Mouse (Mus musculus) neural tube, embryonic 15.5 days (tissue): ENCODE results near the gene Dusp8. TPM values are rescaled to one million over a fixed set of nuclear protein-coding genes. Genes with fewer than 3 reads are reported as not detected.

Experiments
- ATAC-seq: fragments of 200-750 bp; cut with Nextera tagmentation; 2 replicates; pipeline ENCODE4 v1.8.0; 2017; ENCODE audit warnings: mild to moderate bottlenecking, moderate TSS enrichment, moderate library complexity; ENCODE audit not compliant: low FRiP score
- H3K27ac ChIP-seq: fragments of 300-500 bp; sonication (generic); replicated peaks from 2 replicates; pipeline ENCODE4 v1.5.1; 2015; ENCODE audit warnings: mild to moderate bottlenecking, inconsistent platforms
- H3K27me3 ChIP-seq: fragments of 300-500 bp; sonication (generic); replicated peaks from 2 replicates; pipeline ENCODE4 v1.6.1; 2015; ENCODE audit warnings: inconsistent platforms
- H3K36me3 ChIP-seq: fragments of 300-500 bp; sonication (generic); 2 replicates; pipeline ENCODE4 v1.6.1; 2015; ENCODE audit warnings: inconsistent platforms
- H3K4me1 ChIP-seq: fragments of 300-500 bp; sonication (generic); 2 replicates; pipeline ENCODE4 v1.6.1; 2015; ENCODE audit warnings: inconsistent platforms
- H3K4me2 ChIP-seq: fragments of 300-500 bp; sonication (generic); 2 replicates; pipeline ENCODE4 v1.6.1; 2015; ENCODE audit warnings: inconsistent platforms, mild to moderate bottlenecking, moderate library complexity
- H3K4me3 ChIP-seq: fragments of 300-500 bp; sonication (generic); replicated peaks from 2 replicates; pipeline ENCODE4 v1.5.1; 2015; ENCODE audit warnings: mild to moderate bottlenecking, inconsistent platforms
- H3K9ac ChIP-seq: fragments of 300-500 bp; sonication (generic); replicated peaks from 2 replicates; pipeline ENCODE4 v1.6.1; 2015; ENCODE audit warnings: mild to moderate bottlenecking, inconsistent platforms
- H3K9me3 ChIP-seq: fragments of 300-500 bp; sonication (generic); replicated peaks from 2 replicates; pipeline ENCODE4 v1.6.1; 2016; ENCODE audit warnings: inconsistent platforms
- WGBS: fragments of 180-500 bp; shearing (Covaris S2); methylation state at CpG from one replicate; pipeline ENCODE4 v1.1.7; 2015; ENCODE audit warnings: mixed read lengths; 5-methylcytosine and 5-hydroxymethylcytosine counted together
- polyA plus RNA-seq: library from polyadenylated mRNA; unstranded; fragments of >200 nt; fragmentation: Nextera tagmentation; extraction: Ambion mirVana; gene quantifications from 2 replicates; pipeline ENCODE4 v1.2.1, GENCODE M21; 2015

Dusp8 gene
- polyA plus RNA-seq, 1 experiment from 2014 or later = 132 TPM

DNA sequence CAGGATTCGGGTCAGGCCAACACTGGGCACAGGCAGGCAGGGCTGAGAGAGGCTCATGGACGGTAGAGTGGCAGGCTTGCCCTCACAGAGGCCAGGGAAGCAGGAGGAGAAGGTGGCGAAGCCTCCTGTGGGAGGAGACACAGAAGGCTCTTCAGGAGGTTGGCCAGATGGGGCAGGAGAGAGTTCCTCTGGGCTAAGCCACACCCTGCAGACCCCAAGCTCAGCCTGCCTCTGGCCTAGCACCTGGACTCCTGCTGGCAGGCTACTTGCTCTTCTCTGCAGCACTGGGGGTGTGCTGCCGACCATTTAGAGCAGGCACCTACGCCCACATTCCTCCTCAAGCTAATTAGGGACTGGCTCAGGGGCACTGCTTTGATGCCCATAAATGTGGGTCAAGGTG is 11.2 kb downstream of the Dusp8 start:
- WGBS = 31% methylated on average over 5 of the region's 5 CpGs
- no peak for ATAC-seq

GRCm38 (mm10) chr7:142083588-142084317 is 11.9 kb downstream of the Dusp8 start:
- Histone ChIP-seq H3K4me3 (no peak overlapping the region), H3K9ac (peak overlapping the region; percentile 3; the same call in 1 of the 2 replicates), H3K4me2 (no peak overlapping the region), H3K4me1 (peaks cover 39% of the 10 kb centered on the region), H3K9me3 (no peaks in the 10 kb centered on the region), H3K27ac (0 out of 2 replicates have a peak overlapping the region, but pooled peaks have one; percentile 45), H3K27me3 (0 out of 2 replicates have a peak, but pooled peaks cover 6% of the 10 kb centered on the region), H3K36me3 (peaks cover 86% of the 10 kb centered on the region)
- ATAC-seq = no peak
- 30% methylated on average over 12 of the region's 12 CpGs for WGBS

More for the DNA sequence above, 11.2 kb downstream of the Dusp8 start:
- no peak overlapping the region; the same call in 1 of the 2 replicates for H3K9ac ChIP-seq
- peaks cover 46% of the 10 kb centered on the region for H3K4me1 ChIP-seq
- H3K9me3 ChIP-seq = no peaks in the 10 kb centered on the region
- no peak overlapping the region for H3K4me3 ChIP-seq
- peaks cover 85% of the 10 kb centered on the region for H3K36me3 ChIP-seq
- H3K4me2 ChIP-seq = no peak overlapping the region
- 0 out of 2 replicates have a peak, but pooled peaks cover 6% of the 10 kb centered on the region for H3K27me3 ChIP-seq
- peak overlapping the region; percentile 45; the same call in 1 of the 2 replicates for H3K27ac ChIP-seq

DNA sequence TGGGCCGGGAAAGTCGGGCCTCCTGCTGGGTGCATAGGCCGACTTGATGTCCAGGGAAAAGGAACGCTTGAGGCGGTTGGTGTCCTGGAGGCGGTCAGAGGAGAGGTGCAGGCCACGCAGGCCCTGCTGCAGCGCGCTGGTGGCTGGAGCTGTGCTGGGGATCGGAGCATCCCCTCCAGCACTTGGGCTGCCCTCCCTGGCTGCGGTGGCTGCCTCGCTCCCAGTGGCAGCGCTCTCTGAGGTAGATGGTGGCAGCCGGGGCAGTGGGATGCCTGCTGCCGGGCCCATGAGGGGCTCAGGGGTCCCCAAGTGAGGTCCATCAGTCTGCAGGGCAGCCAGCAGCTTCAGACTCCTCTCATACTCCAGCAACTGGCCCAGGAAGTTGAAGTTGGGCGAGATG is 13.0 kb downstream of the Dusp8 start:
- Histone ChIP-seq H3K4me3 (no peak overlapping the region), H3K4me2 (peak overlapping the region; percentile 26; the same call in 1 of the 2 replicates), H3K36me3 (peaks cover 81% of the 10 kb centered on the region), H3K27me3 (0 out of 2 replicates have a peak, but pooled peaks cover 6% of the 10 kb centered on the region), H3K27ac (no peak overlapping the region), H3K9ac (no peak overlapping the region), H3K9me3 (no peaks in the 10 kb centered on the region), H3K4me1 (peaks cover 30% of the 10 kb centered on the region)
- no peak for ATAC-seq
- 39% methylated on average over 16 of the region's 16 CpGs for WGBS

- Histone ChIP-seq H3K9ac (no peak overlapping the region), H3K36me3 (peaks cover 77% of the 10 kb centered on the region), H3K4me2 (peak overlapping the region; percentile 26; the same call in 1 of the 2 replicates), H3K27ac (no peak overlapping the region), H3K27me3 (0 out of 2 replicates have a peak, but pooled peaks cover 6% of the 10 kb centered on the region), H3K9me3 (no peaks in the 10 kb centered on the region), H3K4me3 (no peak overlapping the region), H3K4me1 (peaks cover 30% of the 10 kb centered on the region)
- 12% methylated on average over 38 of the region's 38 CpGs for WGBS
- no peak for ATAC-seq
Measured at GRCm38 (mm10) chr7:142082179-142082578, 13.5 kb downstream of the Dusp8 start.

DNA sequence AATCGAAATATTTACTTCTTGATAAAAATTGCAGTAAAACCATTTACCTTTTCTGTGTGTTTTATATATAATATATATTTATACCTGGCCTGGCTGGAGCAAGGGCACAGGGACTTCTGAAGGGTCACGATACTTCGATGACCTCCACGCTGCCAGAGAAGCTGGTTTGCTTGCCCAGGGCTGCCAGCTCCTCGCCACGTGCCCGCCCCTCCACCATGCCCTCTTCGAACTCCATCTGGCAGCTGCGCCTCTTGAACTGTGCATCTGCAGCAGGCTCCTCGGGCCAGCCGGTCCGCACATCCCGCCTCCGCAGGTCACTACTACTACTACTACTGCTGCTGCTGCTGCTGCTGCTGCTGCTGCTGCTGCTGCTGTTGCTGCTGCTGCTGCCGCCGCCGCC is 13.9 kb downstream of the Dusp8 start:
- H3K27ac ChIP-seq = no peak overlapping the region

DNA sequence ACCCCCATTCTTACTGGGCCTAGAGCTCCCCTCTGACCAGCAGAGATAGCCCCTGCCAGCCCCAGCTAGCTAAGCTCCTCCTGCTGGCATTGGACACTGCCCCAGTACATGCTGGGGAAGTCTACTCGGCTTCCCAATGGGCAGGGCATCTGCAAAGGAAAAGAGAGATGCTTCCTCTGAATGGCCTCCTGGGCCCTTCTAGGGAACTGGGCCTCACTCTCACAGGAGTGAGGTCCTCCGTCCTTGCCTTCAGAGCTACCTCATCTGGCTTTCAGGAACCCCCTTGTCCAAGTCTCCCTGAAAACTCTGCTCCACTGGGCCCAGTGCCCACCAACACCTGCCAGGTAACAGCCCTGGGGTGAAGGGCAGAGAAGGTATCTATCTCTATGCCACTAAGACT is 14.8 kb downstream of the Dusp8 start:
- no peaks in the 10 kb centered on the region for H3K9me3 ChIP-seq
- H3K4me3 ChIP-seq = no peak overlapping the region
- H3K4me1 ChIP-seq = peaks cover 30% of the 10 kb centered on the region
- 0 out of 2 replicates have a peak, but pooled peaks cover 6% of the 10 kb centered on the region for H3K27me3 ChIP-seq
- no peak overlapping the region for H3K27ac ChIP-seq
- ATAC-seq = no peak
- peaks cover 64% of the 10 kb centered on the region for H3K36me3 ChIP-seq
- WGBS = 54% methylated on average over 2 of the region's 2 CpGs
- H3K9ac ChIP-seq = no peak overlapping the region
- no peak overlapping the region for H3K4me2 ChIP-seq

More for the DNA sequence above, 13.9 kb downstream of the Dusp8 start:
- Histone ChIP-seq H3K36me3 (peaks cover 73% of the 10 kb centered on the region), H3K4me1 (peaks cover 30% of the 10 kb centered on the region), H3K4me2 (no peak overlapping the region), H3K9me3 (no peaks in the 10 kb centered on the region), H3K9ac (no peak overlapping the region), H3K4me3 (no peak overlapping the region), H3K27me3 (0 out of 2 replicates have a peak, but pooled peaks cover 6% of the 10 kb centered on the region)
- ATAC-seq = no peak
- WGBS = 36% methylated on average over 16 of the region's 17 CpGs

DNA sequence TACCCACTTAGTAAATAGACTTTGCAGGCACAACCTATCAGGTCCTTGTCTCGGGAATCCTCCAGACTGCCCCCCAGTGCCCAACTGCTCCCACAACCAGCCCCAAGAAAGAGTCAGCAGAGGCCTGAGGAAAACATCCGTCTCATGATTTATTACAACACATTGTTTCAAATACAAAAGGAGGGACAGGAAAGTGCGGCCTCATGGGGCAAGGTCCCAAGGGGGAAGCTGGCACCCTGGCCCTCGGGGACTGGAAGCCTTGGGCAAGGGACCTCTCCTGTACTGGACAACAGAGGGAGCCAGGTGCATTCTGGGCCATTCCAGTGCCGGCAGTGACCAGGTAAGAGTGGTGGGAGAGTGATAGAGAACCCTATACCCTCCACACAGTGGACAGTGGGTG is 16.3 kb downstream of the Dusp8 start:
- H3K36me3 ChIP-seq = peaks cover 49% of the 10 kb centered on the region
- H3K9ac ChIP-seq = no peak overlapping the region
- H3K4me2 ChIP-seq = no peak overlapping the region
- ATAC-seq = no peak
- H3K4me1 ChIP-seq = peaks cover 20% of the 10 kb centered on the region
- no peak overlapping the region for H3K27ac ChIP-seq
- H3K9me3 ChIP-seq = no peaks in the 10 kb centered on the region
- 0 out of 2 replicates have a peak, but pooled peaks cover 6% of the 10 kb centered on the region for H3K27me3 ChIP-seq
- H3K4me3 ChIP-seq = no peak overlapping the region
- WGBS = 31% methylated on average over 5 of the region's 5 CpGs

DNA sequence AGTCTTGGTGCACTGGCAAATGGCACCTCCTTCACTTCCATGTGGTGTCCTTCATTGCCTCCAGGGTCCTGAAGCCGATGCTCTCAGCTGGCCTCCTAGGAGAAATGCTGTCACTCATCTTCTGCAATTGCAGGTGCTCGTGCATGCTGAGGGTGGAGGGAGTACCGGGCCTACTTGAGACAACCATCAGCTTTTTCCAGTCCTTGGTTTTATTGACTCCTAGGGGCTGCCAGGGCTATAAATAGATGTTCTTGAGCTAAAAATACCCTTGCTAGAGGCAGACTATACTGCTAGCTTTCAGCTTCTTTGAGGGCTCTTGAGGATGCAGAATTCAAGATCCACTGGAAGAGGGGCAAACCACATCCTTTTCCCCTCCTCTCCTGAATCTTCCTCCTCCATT is 18.5 kb downstream of the Dusp8 start:
- Histone ChIP-seq H3K27ac (0 out of 2 replicates have a peak overlapping the region, but pooled peaks have one; percentile 33), H3K4me1 (peaks cover 5% of the 10 kb centered on the region), H3K4me2 (no peak overlapping the region), H3K36me3 (peaks cover 27% of the 10 kb centered on the region), H3K27me3 (peaks cover 2% of the 10 kb centered on the region; the same call in 1 of the 2 replicates), H3K9me3 (no peaks in the 10 kb centered on the region), H3K4me3 (no peak overlapping the region), H3K9ac (no peak overlapping the region)
- ATAC-seq = no peak
- WGBS = 52% methylated on average over 3 of the region's 3 CpGs

DNA sequence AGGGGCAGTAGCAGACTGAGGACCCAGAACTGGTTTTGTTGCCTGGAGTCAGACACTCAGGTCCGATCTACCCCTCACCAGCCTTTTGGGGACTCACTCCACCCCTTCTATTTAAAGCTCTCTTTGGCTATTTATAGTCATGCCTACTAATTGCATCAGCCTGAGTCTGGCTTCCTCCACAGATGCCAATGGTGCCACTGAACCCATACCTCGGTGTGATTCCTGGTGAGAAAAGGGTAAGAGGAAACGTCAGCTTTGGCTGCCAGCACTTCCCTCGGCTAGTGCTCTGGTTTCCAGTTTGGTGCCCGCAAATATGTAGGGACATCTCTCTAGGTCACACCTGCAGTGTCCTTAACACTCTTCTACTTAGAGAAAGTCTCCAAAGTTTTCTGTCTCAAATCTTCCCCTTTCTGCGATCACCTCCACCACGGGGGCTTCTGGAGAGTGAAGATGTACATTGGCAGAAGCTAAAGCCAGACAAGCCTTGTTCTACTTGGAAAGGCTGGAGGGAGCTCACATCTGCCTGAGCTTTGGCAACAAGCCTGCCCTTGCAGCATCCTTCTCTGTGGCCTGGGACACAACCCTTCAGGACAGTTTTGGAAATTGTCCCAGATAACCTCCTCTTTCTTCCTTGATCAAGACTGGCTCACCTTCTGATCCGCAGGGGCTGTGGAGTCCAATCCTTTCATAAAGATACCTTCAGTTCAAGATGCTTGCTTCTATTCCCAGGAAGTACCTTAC is 21.3 kb downstream of the Dusp8 start:
- Histone ChIP-seq H3K4me2 (no peak overlapping the region), H3K9ac (no peak overlapping the region), H3K27me3 (no peaks in the 10 kb centered on the region; the same call in 1 of the 2 replicates), H3K36me3 (peaks cover 4% of the 10 kb centered on the region; the same call in 1 of the 2 replicates), H3K27ac (no peak overlapping the region), H3K4me1 (peaks cover 10% of the 10 kb centered on the region), H3K4me3 (no peak overlapping the region), H3K9me3 (no peaks in the 10 kb centered on the region)
- WGBS = 74% methylated on average over 8 of the region's 8 CpGs
- no peak for ATAC-seq

- ATAC-seq = no peak
- H3K4me3 ChIP-seq = no peak overlapping the region
- H3K27me3 ChIP-seq = peaks cover 3% of the 10 kb centered on the region; the same call in 1 of the 2 replicates
- no peaks in the 10 kb centered on the region for H3K9me3 ChIP-seq
- H3K4me2 ChIP-seq = no peak overlapping the region
- no peaks in the 10 kb centered on the region for H3K36me3 ChIP-seq
- no peak overlapping the region for H3K27ac ChIP-seq
- H3K9ac ChIP-seq = no peak overlapping the region
- peaks cover 10% of the 10 kb centered on the region for H3K4me1 ChIP-seq
Measured at GRCm38 (mm10) chr7:142071717-142072116, 23.9 kb downstream of the Dusp8 start.

DNA sequence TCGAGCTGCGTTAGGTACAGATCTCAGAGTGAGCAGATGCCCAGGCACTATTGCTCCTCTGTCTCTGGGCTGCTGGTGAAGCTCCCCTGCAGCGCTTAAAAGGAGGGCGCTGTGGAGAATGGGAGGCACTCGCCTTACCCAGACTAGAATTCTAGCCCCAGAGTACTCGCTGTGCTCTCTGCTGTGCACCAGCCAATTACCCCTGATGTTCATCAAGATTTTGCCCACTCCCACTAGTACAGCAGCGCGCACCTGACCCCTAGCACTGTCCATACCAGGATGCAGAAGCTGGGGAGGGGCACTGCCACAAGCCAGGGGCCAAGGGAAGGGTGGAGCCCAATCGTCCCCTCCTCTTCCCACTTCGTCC is 24.4 kb downstream of the Dusp8 start:
- Histone ChIP-seq H3K9me3 (no peaks in the 10 kb centered on the region), H3K9ac (peak overlapping the region; percentile 24; the same call in 1 of the 2 replicates), H3K27me3 (peaks cover 3% of the 10 kb centered on the region; the same call in 1 of the 2 replicates), H3K36me3 (no peaks in the 10 kb centered on the region), H3K4me3 (peak overlapping the region; percentile 30), H3K4me1 (peaks cover 10% of the 10 kb centered on the region), H3K27ac (no peak overlapping the region), H3K4me2 (peak overlapping the region; percentile 58)
- WGBS = 1% methylated on average over 8 of the region's 10 CpGs
- peak; percentile 85 for ATAC-seq
